Mouse (Mus musculus) hindbrain, embryonic 13.5 days (tissue): ENCODE measurements at regions not wholly inside any gene's neighbourhood (a gene's known extent, or its start where the extent isn't known, plus 50 kb on each side); places are given as distances from the start of the nearest gene placed in this dataset.

Source experiments
- ATAC-seq: fragments of 200-750 bp; cut with Nextera tagmentation; 2 replicates; pipeline ENCODE4 v1.8.0; 2017; ENCODE audit warnings: moderate TSS enrichment; ENCODE audit not compliant: low FRiP score
- H3K27ac ChIP-seq: fragments of 300-500 bp; sonication (generic); 2 replicates; pipeline ENCODE4 v1.5.1; 2015; ENCODE audit warnings: inconsistent platforms, mild to moderate bottlenecking, moderate library complexity
- H3K27me3 ChIP-seq: fragments of 300-500 bp; sonication (generic); 2 replicates; pipeline ENCODE4 v1.6.1; 2015; ENCODE audit warnings: mild to moderate bottlenecking, inconsistent platforms
- H3K36me3 ChIP-seq: fragments of 300-500 bp; sonication (generic); 2 replicates; pipeline ENCODE4 v1.6.1; 2015; ENCODE audit warnings: mild to moderate bottlenecking, inconsistent platforms
- H3K4me1 ChIP-seq: fragments of 300-500 bp; sonication (generic); replicated peaks from 2 replicates; pipeline ENCODE4 v1.6.1; 2015; ENCODE audit warnings: inconsistent platforms
- H3K4me2 ChIP-seq: fragments of 300-500 bp; sonication (generic); 2 replicates; pipeline ENCODE4 v1.6.1; 2015; ENCODE audit warnings: inconsistent platforms, mild to moderate bottlenecking, moderate library complexity
- H3K4me3 ChIP-seq: fragments of 300-500 bp; sonication (generic); 2 replicates; pipeline ENCODE4 v1.5.1; 2015; ENCODE audit warnings: mild to moderate bottlenecking, inconsistent platforms
- H3K9ac ChIP-seq: fragments of 300-500 bp; sonication (generic); 2 replicates; pipeline ENCODE4 v1.6.1; 2015; ENCODE audit warnings: mild to moderate bottlenecking, inconsistent platforms
- H3K9me3 ChIP-seq: fragments of 300-500 bp; sonication (generic); 2 replicates; pipeline ENCODE4 v1.6.1; 2016; ENCODE audit warnings: inconsistent platforms
- WGBS: fragments of 180-500 bp; shearing (Covaris S2); methylation state at CpG from one replicate; pipeline ENCODE4 v1.1.7; 2015; 5-methylcytosine and 5-hydroxymethylcytosine counted together

DNA sequence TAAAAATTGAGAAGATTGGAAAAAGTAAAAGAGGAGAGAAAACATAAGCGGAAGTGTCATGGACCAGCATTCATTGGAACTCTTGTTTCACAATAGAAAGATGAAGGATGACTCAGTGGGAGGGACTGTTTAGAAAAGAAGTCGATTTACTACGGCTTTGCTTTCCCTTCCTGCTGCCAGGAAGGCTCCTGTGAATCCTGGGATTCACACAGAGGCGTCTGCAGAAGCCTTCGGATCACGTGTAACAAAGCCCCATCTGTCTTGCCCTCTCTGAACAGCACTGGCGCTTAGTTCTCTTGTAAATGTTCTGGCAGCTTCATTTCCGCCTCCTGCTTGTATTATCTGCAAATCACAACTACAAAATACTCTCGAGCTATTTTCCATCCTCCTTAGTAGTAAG lies 94.0 kb downstream of the Cct8l1 start:
- H3K9me3 ChIP-seq: no peaks in the 10 kb centered on the region
- 0 out of 2 replicates have a peak, but pooled peaks have one; percentile 65 for ATAC-seq
- peak overlapping the region; percentile 3; the same call in 1 of the 2 replicates for H3K4me2 ChIP-seq
- 0 out of 2 replicates have a peak, but pooled peaks cover 6% of the 10 kb centered on the region for H3K4me1 ChIP-seq
- H3K27me3 ChIP-seq: no peaks in the 10 kb centered on the region
- H3K9ac ChIP-seq: no peak overlapping the region
- no peak overlapping the region for H3K4me3 ChIP-seq
- H3K36me3 ChIP-seq: no peaks in the 10 kb centered on the region
- 7% methylated on average over 9 of the region's 9 CpGs for WGBS
- H3K27ac ChIP-seq: 0 out of 2 replicates have a peak overlapping the region, but pooled peaks have one; percentile 5

DNA sequence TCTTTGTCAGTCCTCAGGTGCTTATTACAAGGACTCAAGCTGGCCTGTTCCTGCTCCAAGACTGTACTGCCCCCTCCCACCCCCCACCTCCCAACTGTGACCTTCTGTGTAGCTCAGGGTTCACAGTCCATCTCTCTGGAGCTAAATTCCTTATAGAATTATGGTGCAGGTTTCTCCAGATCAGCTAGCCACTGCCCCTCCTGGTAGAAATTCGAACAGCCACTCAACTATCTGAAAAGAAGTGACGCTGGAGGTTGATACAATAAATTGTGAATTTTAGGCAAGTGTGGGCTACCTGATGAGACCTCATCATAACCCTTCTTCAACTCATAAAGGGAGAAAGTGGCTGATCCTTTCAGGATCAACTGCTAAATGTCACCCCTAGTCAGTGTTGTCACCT lies 86.3 kb downstream of the Cct8l1 start:
- Histone ChIP-seq H3K4me1 (no peaks in the 10 kb centered on the region), H3K4me2 (no peak overlapping the region), H3K27me3 (no peaks in the 10 kb centered on the region), H3K9ac (no peak overlapping the region), H3K9me3 (no peaks in the 10 kb centered on the region), H3K36me3 (no peaks in the 10 kb centered on the region), H3K27ac (no peak overlapping the region), H3K4me3 (no peak overlapping the region)
- 63% methylated on average over 2 of the region's 2 CpGs for WGBS
- no peak for ATAC-seq

DNA sequence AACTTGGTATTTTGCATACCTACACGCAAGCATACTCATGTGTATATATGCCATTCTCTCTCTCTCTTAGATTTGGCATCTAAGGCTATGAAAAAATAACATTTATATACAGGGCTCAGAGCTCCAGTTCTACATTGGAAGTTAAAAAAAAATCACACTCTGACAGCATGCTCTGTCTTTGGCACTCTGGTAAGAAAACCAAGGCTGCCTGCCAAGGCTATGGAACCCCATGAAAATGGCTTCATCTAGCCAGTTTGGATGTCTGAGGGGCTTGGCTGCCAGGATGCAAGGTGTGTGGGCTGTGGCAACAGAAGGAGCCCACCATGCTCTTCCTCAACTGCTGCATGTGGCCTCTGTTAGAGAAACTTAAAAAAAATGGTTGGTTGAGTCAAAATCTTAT lies 83.5 kb downstream of the Cct8l1 start:
- Histone ChIP-seq H3K9ac (no peak overlapping the region), H3K9me3 (no peaks in the 10 kb centered on the region), H3K4me1 (no peaks in the 10 kb centered on the region), H3K27ac (no peak overlapping the region), H3K36me3 (no peaks in the 10 kb centered on the region), H3K27me3 (no peaks in the 10 kb centered on the region), H3K4me2 (no peak overlapping the region), H3K4me3 (no peak overlapping the region)
- no peak for ATAC-seq
- WGBS: 92% methylated on average over 1 of the region's 1 CpGs

DNA sequence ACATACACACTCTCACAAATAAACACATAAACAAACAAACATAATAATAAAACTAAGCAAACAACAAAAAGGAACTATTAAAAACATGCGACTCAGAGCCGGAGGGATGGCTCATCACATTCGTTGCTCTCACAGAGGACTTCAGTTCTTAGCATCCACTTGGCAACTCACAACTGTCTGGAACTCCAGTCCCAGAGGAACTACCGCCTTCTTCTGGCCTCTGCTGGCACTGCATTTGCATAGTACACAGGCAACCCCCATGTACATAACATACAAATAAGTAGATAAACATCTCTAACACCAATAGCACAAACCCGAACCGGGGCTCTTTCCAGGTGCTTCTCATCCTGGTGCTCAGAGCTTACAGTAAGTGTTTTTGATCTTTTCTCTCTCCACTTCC lies 81.9 kb downstream of the Cct8l1 start:
- WGBS: 92% methylated on average over 6 of the region's 6 CpGs
- H3K4me1 ChIP-seq: no peaks in the 10 kb centered on the region

DNA sequence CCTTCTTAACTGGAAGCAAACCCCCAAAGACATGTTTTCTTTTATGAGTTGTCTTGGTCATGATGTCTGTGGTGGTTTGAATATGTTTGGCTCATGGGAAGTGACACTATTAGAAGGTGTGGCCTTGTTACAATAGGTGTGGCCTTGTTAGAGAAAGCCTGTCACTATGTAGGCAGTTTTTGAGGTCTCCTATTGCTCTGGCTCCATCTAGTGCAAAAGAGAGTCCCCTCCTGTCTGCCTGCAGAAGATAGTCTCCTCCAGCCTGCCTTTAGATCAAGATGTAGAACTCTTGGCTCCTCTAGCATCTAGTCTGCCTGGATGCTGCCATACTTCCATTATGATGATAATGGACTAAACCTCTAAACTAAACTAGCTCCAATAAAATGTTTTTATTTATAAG lies 75.8 kb downstream of the Cct8l1 start:
- Histone ChIP-seq H3K4me1 (no peaks in the 10 kb centered on the region), H3K4me3 (no peak overlapping the region)
- ATAC-seq: no peak

More for the DNA sequence above, 81.9 kb downstream of the Cct8l1 start:
- Histone ChIP-seq H3K27me3 (no peaks in the 10 kb centered on the region), H3K4me2 (no peak overlapping the region), H3K9me3 (no peaks in the 10 kb centered on the region), H3K9ac (no peak overlapping the region), H3K36me3 (no peaks in the 10 kb centered on the region), H3K27ac (no peak overlapping the region), H3K4me3 (no peak overlapping the region)
- no peak for ATAC-seq

More for the DNA sequence above, 75.8 kb downstream of the Cct8l1 start:
- Histone ChIP-seq H3K9ac (no peak overlapping the region), H3K36me3 (no peaks in the 10 kb centered on the region), H3K9me3 (no peaks in the 10 kb centered on the region), H3K4me2 (no peak overlapping the region), H3K27me3 (no peaks in the 10 kb centered on the region), H3K27ac (no peak overlapping the region)
